Mouse (Mus musculus) intestine, postnatal 0 days (tissue): Measurements from ENCODE around the gene Sorbs2. TPM values are rescaled to one million over a fixed set of nuclear protein-coding genes. Genes with fewer than 3 reads are reported as not detected.

Source experiments
- ATAC-seq: fragments of 200-750 bp; cut with Nextera tagmentation; 2 replicates; pipeline ENCODE4 v1.8.0; 2017; ENCODE audit warnings: mild to moderate bottlenecking, moderate TSS enrichment, moderate library complexity
- H3K27ac ChIP-seq: fragments of 300-500 bp; sonication (generic); 2 replicates; pipeline ENCODE4 v1.5.1; 2014; ENCODE audit warnings: mild to moderate bottlenecking, low read depth, low read length, moderate library complexity
- H3K27me3 ChIP-seq: fragments of 300-500 bp; sonication (generic); replicated peaks from 2 replicates; pipeline ENCODE4 v1.6.1; 2014; ENCODE audit warnings: low read length, mixed read lengths; ENCODE audit not compliant: control insufficient read depth, insufficient read depth
- H3K36me3 ChIP-seq: fragments of 300-500 bp; sonication (generic); 2 replicates; pipeline ENCODE4 v1.6.1; 2014; ENCODE audit warnings: mild to moderate bottlenecking, moderate library complexity; ENCODE audit not compliant: control insufficient read depth, insufficient read depth
- H3K4me1 ChIP-seq: fragments of 300-500 bp; sonication (generic); replicated peaks from 2 replicates; pipeline ENCODE4 v1.6.1; 2014; ENCODE audit warnings: antibody characterized with exemption, low read length, mixed read lengths; ENCODE audit not compliant: control insufficient read depth, insufficient read depth
- H3K4me2 ChIP-seq: fragments of 300-500 bp; sonication (generic); replicated peaks from 2 replicates; pipeline ENCODE4 v1.6.1; 2014; ENCODE audit warnings: low read depth, mild to moderate bottlenecking, moderate library complexity
- H3K4me3 ChIP-seq: fragments of 300-500 bp; sonication (generic); 2 replicates; pipeline ENCODE4 v1.5.1; 2014; ENCODE audit warnings: low read depth, low read length
- H3K9ac ChIP-seq: fragments of 300-500 bp; sonication (generic); 2 replicates; pipeline ENCODE4 v1.6.1; 2014; ENCODE audit warnings: mild to moderate bottlenecking, low read depth, low read length
- H3K9me3 ChIP-seq: fragments of 300-500 bp; sonication (generic); 2 replicates; pipeline ENCODE4 v1.6.1; 2016; ENCODE audit warnings: mixed run types; ENCODE audit not compliant: control insufficient read depth
- CTCF ChIP-seq: sonication (generic); IDR thresholded peaks from 2 replicates; pipeline ENCODE4 v1.5.1; 2016; ENCODE audit warnings: low read depth, mild to moderate bottlenecking, control low read depth, antibody characterized with exemption, moderate library complexity
- WGBS: fragments of 180-500 bp; shearing (Covaris S2); extraction: QIAGEN DNeasy Blood & Tissue Kit; methylation state at CpG from one replicate; pipeline ENCODE4 v1.1.7; 2014; 5-methylcytosine and 5-hydroxymethylcytosine counted together
- polyA plus RNA-seq: library from polyadenylated mRNA; unstranded; fragments of >200 nt; fragmentation: Nextera tagmentation; extraction: Ambion mirVana; gene quantifications from 2 replicates; pipeline ENCODE4 v1.2.1, GENCODE M21; 2015

Gene Sorbs2
- polyA plus RNA-seq, 1 experiment from 2014 or later = 16.0 TPM

- H3K36me3 ChIP-seq = no peaks in the 10 kb centered on the region
- no peaks in the 10 kb centered on the region for H3K9me3 ChIP-seq
- WGBS = 62% methylated on average over 2 of the region's 2 CpGs
- TF ChIP-seq CTCF = no peak
- no peaks in the 10 kb centered on the region; the same call in 1 of the 2 replicates for H3K27me3 ChIP-seq
- H3K27ac ChIP-seq = no peak overlapping the region
- no peak overlapping the region for H3K4me2 ChIP-seq
- no peak overlapping the region for H3K4me3 ChIP-seq
- H3K9ac ChIP-seq = no peak overlapping the region
- H3K4me1 ChIP-seq = no peaks in the 10 kb centered on the region
- no peak for ATAC-seq
These were observed 326.3 kb downstream of the Sorbs2 start for GRCm38 (mm10) chr8:45833896-45834295.

GRCm38 (mm10) chr8:45843306-45843705 is 335.7 kb downstream of the Sorbs2 start:
- H3K9ac ChIP-seq = no peak overlapping the region
- H3K36me3 ChIP-seq = no peaks in the 10 kb centered on the region
- no peaks in the 10 kb centered on the region for H3K4me1 ChIP-seq
- no peak for TF ChIP-seq CTCF
- no peaks in the 10 kb centered on the region for H3K27me3 ChIP-seq
- H3K27ac ChIP-seq = no peak overlapping the region
- WGBS = 83% methylated on average over 5 of the region's 5 CpGs
- no peak for ATAC-seq
- no peak overlapping the region for H3K4me3 ChIP-seq
- H3K4me2 ChIP-seq = no peak overlapping the region
- no peaks in the 10 kb centered on the region for H3K9me3 ChIP-seq

DNA sequence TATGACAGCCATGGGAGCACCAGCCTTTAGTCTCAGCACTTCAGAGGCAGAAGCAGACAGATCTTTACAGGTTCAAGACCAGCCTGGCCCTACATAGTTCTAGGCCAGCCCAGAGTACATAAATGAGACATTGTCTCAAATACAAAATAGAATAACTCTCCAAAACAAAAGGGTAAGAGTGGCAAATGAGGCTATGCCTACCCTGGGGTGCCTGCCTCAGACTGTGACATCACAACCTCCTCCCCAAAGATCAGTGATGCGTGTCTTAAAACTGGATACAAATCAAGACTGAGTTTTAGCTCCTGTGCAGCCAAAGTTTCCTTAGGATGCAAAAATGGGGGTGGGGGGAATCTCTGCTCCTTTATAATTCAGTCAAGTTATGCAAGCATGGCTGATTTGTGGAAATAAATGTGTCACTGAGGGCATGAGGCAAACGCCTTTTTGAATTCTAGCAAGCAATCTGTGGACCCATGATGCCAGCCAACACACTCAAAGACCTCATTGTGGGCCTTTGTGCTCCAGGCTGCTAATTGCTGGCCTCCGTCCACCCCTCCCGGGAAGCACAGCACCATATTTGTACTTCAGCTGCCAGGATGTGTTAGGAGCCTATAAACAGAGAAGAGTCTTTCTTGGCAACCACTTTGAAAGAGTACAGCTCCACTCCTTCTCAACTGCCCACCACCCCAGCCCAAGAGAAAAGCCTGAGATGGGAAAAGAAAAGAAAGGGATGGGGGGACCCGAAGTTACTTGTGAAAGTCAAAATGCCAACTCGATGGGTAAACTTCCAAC is 336.7 kb downstream of the Sorbs2 start:
- no peaks in the 10 kb centered on the region for H3K36me3 ChIP-seq
- no peak overlapping the region for H3K9ac ChIP-seq
- WGBS = 62% methylated on average over 6 of the region's 6 CpGs
- no peak overlapping the region for H3K27ac ChIP-seq
- no peak for TF ChIP-seq CTCF
- no peaks in the 10 kb centered on the region for H3K4me1 ChIP-seq
- no peaks in the 10 kb centered on the region for H3K9me3 ChIP-seq
- no peak overlapping the region for H3K4me2 ChIP-seq
- no peak for ATAC-seq
- H3K27me3 ChIP-seq = no peaks in the 10 kb centered on the region
- H3K4me3 ChIP-seq = no peak overlapping the region

DNA sequence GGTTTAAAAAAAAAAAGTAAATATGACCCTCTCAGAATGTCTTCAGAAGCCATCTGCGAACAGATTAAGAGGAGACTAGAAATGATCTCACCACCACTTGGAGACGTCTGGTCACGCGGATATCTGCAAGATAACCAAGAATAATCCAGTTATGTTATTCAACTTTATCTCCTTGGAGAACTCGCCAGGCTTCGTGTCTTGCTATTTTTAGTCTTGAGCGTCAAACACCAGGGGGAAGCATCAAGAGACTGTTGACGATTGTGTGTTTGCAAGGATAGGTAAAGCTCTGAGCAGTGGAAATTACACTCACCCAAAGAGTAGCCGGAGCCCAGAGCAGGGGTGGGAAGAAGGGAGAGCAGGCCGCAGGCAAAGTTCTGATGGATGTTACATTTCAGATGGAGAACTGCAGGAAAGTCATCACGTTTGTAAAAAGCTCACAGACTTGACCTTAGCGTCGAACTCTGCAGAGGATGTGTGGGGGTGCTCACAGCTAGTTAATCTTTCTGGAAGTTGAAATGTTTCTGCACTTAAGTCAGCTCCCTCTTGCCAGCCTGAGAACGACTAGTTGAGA is 337.4 kb downstream of the Sorbs2 start:
- Histone ChIP-seq H3K36me3 (no peaks in the 10 kb centered on the region), H3K27me3 (no peaks in the 10 kb centered on the region), H3K4me3 (no peak overlapping the region), H3K9ac (no peak overlapping the region), H3K27ac (no peak overlapping the region), H3K4me2 (no peak overlapping the region), H3K9me3 (no peaks in the 10 kb centered on the region), H3K4me1 (no peaks in the 10 kb centered on the region)
- TF ChIP-seq CTCF = peak; percentile 30
- no peak for ATAC-seq
- 40% methylated on average over 14 of the region's 14 CpGs for WGBS

DNA sequence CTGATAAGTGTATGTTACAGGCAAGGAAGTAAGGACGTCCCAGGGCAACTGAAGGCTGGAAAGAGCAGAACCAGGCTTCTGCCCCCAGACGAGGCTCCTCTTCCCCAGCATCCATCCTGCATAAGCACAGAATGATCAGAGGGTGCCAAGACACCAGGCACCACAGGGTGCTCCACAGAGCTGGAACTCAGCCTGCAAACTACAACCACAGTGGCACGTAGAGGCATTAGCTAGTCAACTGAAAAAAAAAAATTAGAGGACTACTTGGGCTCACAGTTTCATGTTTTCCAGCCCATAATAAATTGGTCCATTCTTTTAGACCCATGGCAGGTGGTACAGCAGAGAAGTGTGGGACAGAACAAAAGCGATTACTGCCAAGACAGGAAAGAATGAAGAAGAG is 338.3 kb downstream of the Sorbs2 start:
- no peaks in the 10 kb centered on the region for H3K36me3 ChIP-seq
- H3K9me3 ChIP-seq = no peaks in the 10 kb centered on the region
- no peak overlapping the region for H3K4me2 ChIP-seq
- no peaks in the 10 kb centered on the region for H3K27me3 ChIP-seq
- H3K9ac ChIP-seq = no peak overlapping the region
- H3K4me1 ChIP-seq = no peaks in the 10 kb centered on the region
- H3K27ac ChIP-seq = no peak overlapping the region
- ATAC-seq = no peak
- TF ChIP-seq CTCF = no peak
- 78% methylated on average over 4 of the region's 4 CpGs for WGBS
- H3K4me3 ChIP-seq = no peak overlapping the region

DNA sequence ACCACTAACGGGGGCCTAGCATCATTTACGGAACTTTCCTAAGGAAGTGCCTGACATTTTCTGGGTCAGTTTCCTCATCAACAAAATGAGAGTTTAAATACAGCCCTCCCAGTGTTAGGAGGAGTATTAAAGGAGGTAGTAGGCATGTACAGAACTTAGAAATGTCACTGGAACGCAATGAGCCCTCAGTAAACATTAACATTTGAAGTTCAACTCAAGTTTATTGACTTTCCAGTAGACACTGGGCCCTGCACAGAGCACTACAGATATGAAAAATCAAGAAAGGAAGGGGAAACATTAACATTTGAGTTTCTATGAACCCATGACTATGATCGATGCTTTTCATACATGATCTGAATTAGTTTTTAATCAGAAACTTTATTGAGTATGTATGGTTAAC is 347.5 kb downstream of the Sorbs2 start:
- no peaks in the 10 kb centered on the region for H3K4me1 ChIP-seq
- no peaks in the 10 kb centered on the region for H3K27me3 ChIP-seq
- ATAC-seq = no peak
- no peaks in the 10 kb centered on the region for H3K9me3 ChIP-seq
- no peak overlapping the region for H3K4me2 ChIP-seq
- H3K36me3 ChIP-seq = no peaks in the 10 kb centered on the region
- no peak overlapping the region for H3K27ac ChIP-seq
- H3K4me3 ChIP-seq = no peak overlapping the region
- WGBS = 71% methylated on average over 4 of the region's 4 CpGs
- no peak for TF ChIP-seq CTCF
- H3K9ac ChIP-seq = no peak overlapping the region
